Mouse (Mus musculus): Measurements from ENCODE around the gene Olfr279.
"Not testable (repeated sequence)": the region's sequence is repeated elsewhere in the genome, so short reads cannot be mapped to it uniquely, and the experiment has no call there.

Gene Olfr279

DNA sequence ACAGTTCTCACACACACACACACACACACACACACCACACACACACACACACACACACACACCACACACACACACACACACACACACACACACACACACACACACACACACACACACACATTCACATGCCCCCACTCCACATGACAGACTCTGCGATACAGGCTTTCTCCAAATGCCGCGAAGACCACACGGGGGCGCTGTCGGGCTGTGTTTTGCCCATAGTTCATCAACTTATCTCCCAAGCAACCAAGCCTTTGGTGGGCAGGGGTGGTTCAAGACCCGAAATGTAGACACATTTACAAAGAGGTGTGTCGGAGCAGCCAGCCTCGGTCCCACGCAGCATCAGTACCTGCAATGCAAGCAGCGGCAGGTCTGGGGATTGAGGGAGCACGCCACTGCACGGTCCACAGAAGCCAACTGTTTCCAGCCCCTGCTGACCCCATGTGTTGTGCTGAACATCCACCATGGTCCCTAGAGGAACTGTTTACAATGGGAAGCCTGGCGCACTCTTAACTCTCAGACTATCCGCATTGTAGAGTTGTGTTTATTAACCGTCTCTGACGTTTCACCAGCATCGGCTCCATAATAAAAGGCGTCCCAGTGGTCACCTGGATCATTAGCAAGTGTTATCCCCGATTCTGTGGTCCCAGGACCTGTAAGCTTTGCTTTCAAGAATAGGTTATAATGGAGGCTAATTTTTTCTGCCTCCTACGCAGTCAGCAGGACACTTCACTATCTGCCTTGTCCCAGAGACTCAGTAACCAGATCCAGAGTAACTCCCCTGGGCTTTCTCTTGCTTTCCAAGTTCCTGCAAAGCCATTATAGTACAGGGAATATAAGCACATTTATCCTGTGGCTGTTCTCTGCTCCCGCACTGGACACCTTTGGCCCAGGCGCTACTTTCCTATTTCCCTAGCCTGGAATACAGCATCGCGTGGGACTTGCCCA lies 18.5 kb downstream of the Olfr279 start:
- peak; percentile 67 for DNase-seq (ENCODE audit: low read depth, low spot score)

DNA sequence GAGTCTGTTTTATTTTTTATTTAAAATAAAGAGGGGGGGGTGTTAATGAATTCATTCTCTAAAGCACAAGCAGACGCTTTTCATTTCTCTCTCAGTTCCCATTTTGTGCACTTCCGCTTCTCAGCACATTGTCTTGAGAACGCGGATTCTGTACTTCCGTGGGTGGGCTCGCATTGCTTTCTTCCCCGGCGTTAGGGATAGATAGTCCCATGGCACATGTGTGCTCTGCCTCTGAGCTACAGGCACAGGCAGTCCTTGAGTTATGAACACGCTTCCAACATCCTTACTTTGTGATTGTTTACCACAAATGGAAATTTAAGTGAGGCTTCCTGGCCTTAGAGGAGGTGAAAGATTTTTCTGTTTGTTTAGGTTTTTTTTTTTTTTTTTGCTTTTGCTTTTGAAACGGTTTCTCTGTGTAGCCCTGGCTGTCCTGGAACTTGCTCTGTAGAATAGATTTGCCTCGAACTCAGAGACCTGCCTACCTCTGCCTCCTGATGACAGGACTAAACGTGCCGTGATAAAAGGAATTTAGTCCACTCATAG lies 19.3 kb downstream of the Olfr279 start:
- no peak for DNase-seq (ENCODE audit: low read depth, low spot score)

- no peak for DNase-seq (ENCODE audit: low read depth, low spot score)
These were observed 20.0 kb downstream of the Olfr279 start for GRCm38 (mm10) chr15:98512232-98512631.

GRCm38 (mm10) chr15:98512799-98513321 lies 20.7 kb downstream of the Olfr279 start:
- peak; percentile 68 for DNase-seq (ENCODE audit: low read depth, low spot score)

- DNase-seq (ENCODE audit: low read depth, low spot score), result not testable (repeated sequence)
These were observed 21.5 kb downstream of the Olfr279 start for GRCm38 (mm10) chr15:98513676-98514075.

- no peak for DNase-seq (ENCODE audit: low read depth, low spot score)
These were observed 21.9 kb downstream of the Olfr279 start for GRCm38 (mm10) chr15:98514146-98514545.

DNA sequence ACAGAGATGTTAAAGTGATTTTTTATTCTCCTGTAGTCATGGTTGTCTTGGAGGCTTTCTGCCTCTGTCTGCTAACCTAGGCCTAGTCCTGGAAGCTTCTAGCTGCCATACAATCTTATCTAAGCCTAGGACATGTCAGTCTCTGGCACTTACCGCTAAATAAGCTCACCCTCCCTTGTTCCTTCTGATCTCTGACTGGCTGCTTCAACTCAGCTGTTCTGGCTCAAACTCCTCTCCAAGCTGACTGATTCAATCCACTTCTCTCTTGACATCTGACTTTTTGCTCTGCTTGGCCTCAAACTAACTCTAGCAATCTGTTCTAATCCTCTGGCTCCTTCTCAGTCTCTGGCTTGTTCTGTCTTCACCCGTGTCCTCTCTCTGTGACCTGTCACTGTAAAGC lies 22.6 kb downstream of the Olfr279 start:
- not testable (repeated sequence) for DNase-seq (ENCODE audit: low read depth, low spot score)

DNA sequence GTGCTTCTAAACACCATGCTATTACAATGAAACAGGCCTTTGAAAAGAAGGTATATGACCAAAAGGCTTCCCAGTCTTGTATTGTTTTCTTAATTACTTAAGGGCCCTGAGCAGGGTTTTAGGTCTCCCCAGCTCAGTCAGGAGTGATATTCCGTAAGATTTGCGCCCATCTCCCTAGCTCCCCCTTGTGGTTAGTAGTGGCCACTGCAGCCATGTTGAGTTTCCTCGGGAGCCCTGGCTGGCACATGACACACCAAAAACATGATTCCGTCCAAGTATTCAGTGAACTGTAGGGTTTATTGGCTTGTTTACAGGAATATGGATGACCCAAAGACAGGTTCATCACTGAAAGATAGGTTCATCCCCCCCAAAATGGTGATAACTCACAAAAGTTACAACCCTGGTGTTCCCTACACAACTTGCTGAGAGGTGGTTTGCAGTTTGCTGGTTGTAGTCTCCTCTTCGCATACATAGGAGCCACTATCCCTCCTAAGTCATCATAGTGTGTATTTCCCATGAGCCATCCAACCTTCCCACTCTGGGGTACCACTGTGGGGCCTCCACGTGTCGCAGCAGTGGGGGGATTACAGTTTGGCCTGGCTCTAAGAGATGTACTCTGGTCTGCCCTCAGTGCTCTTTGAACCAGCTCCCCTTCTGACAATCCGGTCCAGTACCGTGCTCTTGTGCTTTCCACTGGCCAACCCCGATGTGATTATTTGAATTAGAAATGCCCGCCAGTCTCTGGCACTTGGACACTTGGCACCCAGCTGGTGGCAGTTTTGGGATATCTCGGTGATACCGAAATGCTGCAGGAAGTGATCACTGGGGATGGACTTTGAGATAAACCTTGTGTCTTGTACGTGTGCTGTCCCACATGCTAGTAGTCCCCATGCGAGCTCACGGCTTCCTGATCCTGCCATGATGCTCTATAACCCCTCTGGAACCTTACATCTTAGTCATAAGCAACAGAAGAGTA lies 25.5 kb downstream of the Olfr279 start:
- DNase-seq (ENCODE audit: low read depth, low spot score), result peak; percentile 46

- no peak for DNase-seq (ENCODE audit: low read depth, low spot score)
These were observed 29.0 kb downstream of the Olfr279 start for GRCm38 (mm10) chr15:98521245-98521644.

DNA sequence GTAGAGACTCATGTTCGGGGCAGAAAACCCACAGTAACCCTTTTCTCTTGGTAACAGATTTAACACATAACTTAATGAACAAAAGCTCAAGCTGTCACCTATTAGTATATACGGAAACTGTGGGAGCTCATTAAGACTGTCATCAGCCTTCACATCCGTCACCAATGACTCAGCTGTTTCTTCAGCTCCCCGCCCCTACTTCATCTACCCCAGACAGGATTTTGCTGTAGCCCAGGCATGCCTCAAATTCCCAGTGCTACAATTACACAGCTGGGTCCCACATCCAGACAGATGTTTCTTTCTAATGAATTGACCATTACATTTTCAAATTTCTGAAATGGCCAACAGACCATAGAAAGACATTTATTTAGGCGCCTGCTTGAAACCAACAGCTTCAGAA lies 33.9 kb downstream of the Olfr279 start:
- no peak for DNase-seq (ENCODE audit: low read depth, low spot score)

DNA sequence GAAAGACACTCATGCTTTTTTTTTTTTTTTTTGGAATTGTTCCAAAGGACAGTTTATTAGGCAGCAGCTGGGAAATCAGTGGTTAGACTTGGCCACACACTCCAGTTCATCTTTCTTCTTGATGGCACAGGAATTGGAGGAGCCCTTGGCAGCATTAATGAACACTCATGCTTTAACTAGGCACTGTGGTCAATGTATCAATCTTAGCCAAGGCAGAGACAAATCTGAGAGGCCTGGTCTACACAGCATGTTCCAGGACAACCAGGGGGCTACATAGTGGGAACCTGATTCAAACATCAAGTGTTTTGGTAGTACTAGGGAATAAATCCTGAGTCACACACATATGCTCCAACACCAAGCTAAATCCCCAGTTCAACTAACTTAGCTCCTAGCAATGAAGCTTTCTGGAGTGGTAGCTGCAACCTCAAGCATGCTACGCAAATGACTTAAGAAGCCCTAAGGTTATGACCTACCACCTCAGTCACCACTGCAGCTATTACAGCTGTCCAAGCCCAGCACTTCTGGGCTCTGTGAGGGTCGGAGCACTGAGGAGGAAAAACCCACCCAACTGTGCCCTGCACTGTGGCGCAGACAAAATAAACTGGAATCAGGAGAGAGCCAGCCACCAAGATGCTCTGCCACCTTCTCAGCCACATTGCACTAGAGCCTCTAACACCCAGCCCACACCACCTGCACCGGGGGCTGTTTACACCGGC lies 35.0 kb downstream of the Olfr279 start:
- DNase-seq (ENCODE audit: low read depth, low spot score), result no peak

DNA sequence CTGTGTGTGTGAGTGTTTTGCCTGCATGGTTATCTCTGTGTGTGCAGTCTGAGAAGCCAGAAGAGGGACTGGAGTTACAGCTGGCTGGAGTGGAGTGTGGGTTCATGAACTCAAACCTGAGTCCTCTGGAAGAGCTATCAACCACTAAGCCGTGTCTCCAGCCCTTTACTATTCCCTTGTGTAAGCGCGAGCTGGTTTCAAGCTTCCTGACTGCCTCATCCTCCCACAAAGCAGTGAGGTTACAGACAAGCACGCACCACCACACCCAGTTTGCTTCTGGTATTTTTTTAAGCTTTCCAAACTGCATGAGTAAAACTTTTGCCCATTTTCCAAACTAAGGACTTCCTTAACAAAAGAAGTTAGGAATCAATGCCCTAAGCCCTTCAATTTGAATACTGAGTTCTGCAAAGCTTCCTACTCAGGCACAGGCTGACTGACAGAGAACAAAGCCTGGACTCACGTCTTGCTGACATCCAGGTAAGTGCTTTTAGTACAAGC lies 35.9 kb downstream of the Olfr279 start:
- no peak for DNase-seq (ENCODE audit: low read depth, low spot score)

DNA sequence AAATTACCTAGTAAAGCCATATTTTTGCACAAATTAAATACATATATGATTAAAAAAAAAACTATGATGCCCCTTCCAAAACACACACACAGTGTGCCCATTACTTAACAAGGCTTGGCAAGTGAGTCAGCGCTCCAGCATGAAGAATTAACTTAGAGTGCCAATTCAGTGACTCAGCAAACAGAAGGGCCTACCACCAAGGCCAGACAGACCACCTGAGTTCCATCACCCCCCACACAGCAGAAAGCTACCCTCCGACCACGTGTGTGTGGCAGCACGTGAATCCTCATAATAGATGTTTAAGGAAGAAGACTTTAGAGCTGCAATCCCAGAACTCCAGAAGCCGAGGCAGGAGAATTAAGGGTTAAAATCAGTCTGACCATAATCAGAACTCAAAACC lies 40.1 kb downstream of the Olfr279 start:
- no peak for DNase-seq (ENCODE audit: low read depth, low spot score)

DNA sequence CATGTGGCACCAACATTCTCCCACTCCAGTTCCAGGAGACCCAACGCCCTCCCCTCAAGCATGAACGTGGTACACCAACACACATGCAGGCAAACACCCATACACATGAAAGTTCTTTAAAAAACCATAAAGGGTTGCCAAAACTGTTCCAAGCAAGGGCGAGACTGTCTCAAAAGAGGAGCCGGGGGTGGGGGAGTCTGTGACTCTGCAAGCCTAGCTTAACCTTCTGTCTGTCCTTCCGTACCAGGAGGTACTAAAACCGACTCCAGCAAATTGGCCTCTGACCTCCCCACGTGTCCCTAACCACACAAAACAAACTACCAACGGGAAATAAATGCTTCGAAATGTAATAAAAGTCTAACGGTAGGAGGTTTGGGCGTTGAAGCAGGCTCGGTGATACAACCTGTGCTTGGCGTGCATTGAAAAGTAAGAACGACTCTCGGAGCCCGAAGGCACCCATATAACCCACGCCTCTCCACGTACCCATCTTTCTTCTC lies 40.9 kb downstream of the Olfr279 start:
- DNase-seq (ENCODE audit: low read depth, low spot score), result no peak

DNA sequence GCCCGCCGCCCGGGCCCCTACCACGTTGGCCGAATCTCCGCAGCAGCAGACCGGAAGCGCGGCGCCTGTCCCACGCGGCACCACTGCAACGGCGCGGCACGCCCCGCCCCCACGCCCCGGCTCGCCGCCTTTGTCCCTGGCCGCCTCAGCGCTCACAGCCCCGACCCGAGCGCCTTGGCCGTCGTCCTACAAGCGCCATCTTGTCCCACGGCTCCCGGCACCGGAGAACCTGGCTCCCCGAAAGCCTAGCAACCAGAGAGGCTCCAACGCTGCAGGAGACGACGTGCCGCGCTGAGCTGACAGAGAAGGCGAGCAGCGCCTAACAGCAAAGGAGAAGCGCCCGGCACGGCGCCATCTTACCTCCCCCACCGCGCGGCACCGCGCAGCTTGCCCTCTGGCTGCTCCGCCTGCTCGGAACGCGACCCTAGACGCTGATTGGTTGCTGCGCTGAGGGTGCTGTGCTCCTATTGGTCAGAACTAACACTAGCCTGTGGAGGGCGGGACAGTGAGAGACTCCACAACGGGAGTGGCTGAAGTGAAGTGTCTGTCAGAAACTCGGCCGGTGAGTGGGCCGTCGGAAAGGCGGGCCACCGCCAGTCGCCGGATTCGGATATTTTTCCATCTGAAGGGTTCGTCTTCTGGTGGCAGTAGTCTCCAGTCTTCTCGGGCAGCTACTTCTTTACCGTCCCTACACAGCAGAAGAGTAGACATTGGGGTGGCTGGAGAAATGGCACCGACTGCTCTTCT lies 41.9 kb downstream of the Olfr279 start, which contains the start of gene Kansl2:
TSS of gene Kansl2 (minus strand) at position 384 of the 747 bp plus-strand sequence.
- DNase-seq (ENCODE audit: low read depth, low spot score), result peak; percentile 99

DNA sequence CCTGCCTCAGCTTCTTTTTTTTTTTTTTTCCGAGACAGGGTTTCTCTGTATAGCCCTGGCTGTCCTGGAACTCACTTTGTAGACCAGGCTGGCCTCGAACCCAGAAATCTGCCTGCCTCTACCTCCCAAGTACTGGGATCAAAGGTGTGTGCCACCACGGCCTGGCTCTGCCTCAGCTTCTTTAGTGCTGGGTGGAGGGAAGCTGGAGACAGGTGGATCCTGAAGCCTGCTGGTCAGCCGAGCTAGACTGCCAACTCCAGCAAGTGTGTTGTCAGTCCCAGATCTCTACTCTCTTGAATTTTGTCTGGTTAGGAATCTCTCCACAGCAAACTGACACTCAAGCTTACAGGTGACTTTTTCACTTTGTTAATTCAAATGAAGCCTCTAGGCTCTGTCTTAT lies 43.7 kb downstream of the Olfr279 start:
- DNase-seq (ENCODE audit: low read depth, low spot score), result no peak

- peak; percentile 43 for DNase-seq (ENCODE audit: low read depth, low spot score)
These were observed 44.8 kb downstream of the Olfr279 start for GRCm38 (mm10) chr15:98536828-98537510.

DNA sequence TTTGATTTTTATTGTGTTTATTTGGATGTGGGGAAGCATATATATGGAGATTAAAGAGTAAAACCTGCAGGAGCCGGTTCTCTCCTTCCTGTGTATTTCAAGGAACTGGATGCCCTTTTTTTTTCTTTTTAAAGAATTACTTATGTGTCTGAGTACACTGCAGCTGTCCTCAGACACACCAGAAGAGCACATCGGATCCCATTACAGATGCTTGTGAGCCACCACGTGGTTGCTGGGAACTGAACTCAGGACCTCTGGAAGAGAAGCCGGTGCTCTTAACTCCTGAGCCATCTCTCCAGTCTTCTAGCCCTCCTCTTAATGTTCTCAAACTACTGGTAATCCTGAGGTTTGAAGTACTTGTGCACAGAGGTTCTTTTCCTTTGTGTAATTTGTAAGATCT lies 45.7 kb downstream of the Olfr279 start:
- no peak for DNase-seq (ENCODE audit: low read depth, low spot score)

DNA sequence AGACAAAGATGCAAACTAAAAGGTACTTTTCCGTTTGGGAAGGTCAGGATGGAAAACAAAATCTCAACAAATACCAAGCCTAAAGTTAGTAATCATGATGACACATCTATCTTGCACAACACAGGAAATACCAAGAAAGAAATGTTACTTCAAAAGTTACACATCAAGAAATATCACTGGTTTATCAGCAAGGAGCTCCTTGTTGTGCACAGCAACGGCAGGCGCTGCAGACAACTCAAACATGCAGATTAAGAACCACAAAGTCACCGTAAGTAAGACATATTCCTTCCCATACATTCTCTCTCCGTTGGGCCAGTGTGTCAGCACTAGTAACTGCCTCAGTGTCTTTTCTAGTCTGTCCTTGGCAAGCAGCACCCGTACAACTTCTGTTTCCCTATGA lies 48.9 kb downstream of the Olfr279 start:
- DNase-seq (ENCODE audit: low read depth, low spot score), result no peak
